Mouse (Mus musculus): Measurements from ENCODE around the gene Gpr63. TPM values are rescaled to one million over a fixed set of nuclear protein-coding genes. Genes with fewer than 3 reads are reported as not detected.
"Not testable (repeated sequence)": the region's sequence is repeated elsewhere in the genome, so short reads cannot be mapped to it uniquely, and the experiment has no call there.

Gpr63 gene
- polyA plus RNA-seq, 1 experiment from 2014 or later: 2.4 TPM

DNA sequence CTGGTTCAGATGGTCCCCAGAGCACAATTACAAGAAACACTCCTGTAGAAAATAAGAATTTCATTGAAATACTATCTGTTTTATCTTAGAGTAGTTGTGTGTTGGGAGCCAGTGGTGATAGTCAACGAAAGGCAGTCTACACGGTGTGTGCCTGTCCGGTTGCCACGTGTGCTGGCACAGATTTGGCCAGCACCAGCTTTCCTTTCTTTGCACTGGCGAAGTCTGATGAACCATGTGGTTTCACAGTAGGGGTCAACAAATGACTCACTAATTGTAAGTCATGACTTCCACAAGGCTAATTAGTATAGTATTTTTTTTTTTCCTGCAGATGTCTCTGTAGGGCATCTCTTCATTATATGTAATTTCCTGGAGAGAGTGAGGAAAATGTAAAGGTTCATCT lies 45.6 kb downstream of the Gpr63 start:
- H3K9ac ChIP-seq: no peak overlapping the region
- no peaks in the 10 kb centered on the region for H3K9me3 ChIP-seq
- no peaks in the 10 kb centered on the region for H3K4me1 ChIP-seq
- no peaks in the 10 kb centered on the region for H3K27me3 ChIP-seq
- no peak for ATAC-seq (ENCODE audit: insufficient number of reproducible peaks, insufficient read depth, low FRiP score, low TSS enrichment, low read depth)
- H3K36me3 ChIP-seq: peaks cover 20% of the 10 kb centered on the region
- no peak overlapping the region for H3K27ac ChIP-seq
- H3K4me2 ChIP-seq: no peak overlapping the region
- WGBS: 72% methylated on average over 5 of the region's 5 CpGs
- no peak overlapping the region for H3K4me3 ChIP-seq

DNA sequence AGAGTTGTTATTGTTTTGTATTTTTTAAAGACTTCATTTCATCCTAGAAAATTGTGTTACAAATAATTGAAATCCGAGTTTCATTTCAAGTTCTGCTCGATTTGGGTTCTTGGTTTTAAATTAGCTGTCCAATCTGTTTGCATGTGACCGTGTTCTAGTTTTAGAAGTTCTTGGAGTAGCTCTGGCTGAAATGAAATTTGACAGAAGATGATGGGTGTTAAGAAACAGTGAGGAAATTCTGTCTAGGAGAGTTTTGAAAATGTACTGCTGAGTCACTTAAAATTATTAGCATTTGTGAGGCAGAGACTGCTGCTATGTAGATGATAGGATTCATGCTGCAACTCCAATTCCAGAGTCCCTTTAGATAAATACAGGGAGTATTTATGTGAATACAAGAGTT lies 46.5 kb downstream of the Gpr63 start:
- H3K4me2 ChIP-seq: no peak overlapping the region
- no peak overlapping the region for H3K27ac ChIP-seq
- H3K36me3 ChIP-seq: peaks cover 11% of the 10 kb centered on the region
- 86% methylated on average over 3 of the region's 3 CpGs for WGBS
- no peak overlapping the region for H3K4me3 ChIP-seq
- H3K9me3 ChIP-seq: no peaks in the 10 kb centered on the region
- H3K27me3 ChIP-seq: no peaks in the 10 kb centered on the region
- no peaks in the 10 kb centered on the region for H3K4me1 ChIP-seq
- ATAC-seq (ENCODE audit: insufficient number of reproducible peaks, insufficient read depth, low FRiP score, low TSS enrichment, low read depth): no peak
- H3K9ac ChIP-seq: no peak overlapping the region

DNA sequence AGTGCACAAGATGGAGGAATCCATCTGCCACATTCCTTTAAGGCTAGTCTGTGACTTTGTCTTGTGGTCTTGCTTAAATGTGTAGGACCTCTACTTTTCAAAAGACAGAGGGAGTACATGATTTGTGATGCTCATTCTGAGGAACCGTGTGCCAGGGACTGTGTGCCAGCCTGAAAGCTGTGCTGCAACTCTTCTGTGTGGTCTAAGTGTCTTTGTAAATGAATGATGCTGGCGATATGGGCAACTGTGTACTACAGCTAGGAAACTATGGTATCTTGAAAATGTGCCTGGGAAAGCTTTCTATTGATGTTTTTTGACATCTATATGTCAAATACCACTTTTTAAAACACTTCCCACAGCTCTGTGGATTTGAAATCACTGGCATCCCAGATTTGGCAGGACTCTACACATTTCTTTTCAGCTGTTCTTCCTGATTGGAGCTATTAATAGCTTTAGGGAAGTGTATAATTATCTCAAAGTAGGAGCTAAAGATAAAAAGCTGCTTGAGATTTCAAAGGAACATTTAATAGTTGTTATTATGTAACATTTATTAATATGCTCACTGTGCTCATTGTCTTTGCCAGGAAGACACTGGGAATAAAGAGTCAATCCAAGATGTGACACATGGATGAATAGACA lies 48.9 kb downstream of the Gpr63 start:
- no peak overlapping the region for H3K4me2 ChIP-seq
- H3K27me3 ChIP-seq: no peaks in the 10 kb centered on the region
- H3K4me3 ChIP-seq: no peak overlapping the region
- H3K9ac ChIP-seq: no peak overlapping the region
- 83% methylated on average over 2 of the region's 2 CpGs for WGBS
- H3K27ac ChIP-seq: no peak overlapping the region
- H3K36me3 ChIP-seq: no peaks in the 10 kb centered on the region
- H3K4me1 ChIP-seq: no peaks in the 10 kb centered on the region
- ATAC-seq (ENCODE audit: insufficient number of reproducible peaks, insufficient read depth, low FRiP score, low TSS enrichment, low read depth): no peak
- no peaks in the 10 kb centered on the region for H3K9me3 ChIP-seq

GRCm38 (mm10) chr4:25028252-25028651 lies 62.0 kb downstream of the Gpr63 start:
- ATAC-seq (ENCODE audit: insufficient number of reproducible peaks, insufficient read depth, low FRiP score, low TSS enrichment, low read depth): no peak
- no peaks in the 10 kb centered on the region for H3K4me1 ChIP-seq
- H3K27ac ChIP-seq: no peak overlapping the region
- H3K9ac ChIP-seq: no peak overlapping the region
- H3K4me3 ChIP-seq: no peak overlapping the region
- 73% methylated on average over 2 of the region's 2 CpGs for WGBS
- no peaks in the 10 kb centered on the region for H3K27me3 ChIP-seq
- H3K4me2 ChIP-seq: no peak overlapping the region
- H3K9me3 ChIP-seq: no peaks in the 10 kb centered on the region
- H3K36me3 ChIP-seq: no peaks in the 10 kb centered on the region

- H3K36me3 ChIP-seq: no peaks in the 10 kb centered on the region
- ATAC-seq (ENCODE audit: insufficient number of reproducible peaks, insufficient read depth, low FRiP score, low TSS enrichment, low read depth): no peak
- no peaks in the 10 kb centered on the region for H3K4me1 ChIP-seq
- H3K9ac ChIP-seq: no peak overlapping the region
- H3K27me3 ChIP-seq: no peaks in the 10 kb centered on the region
- no peak overlapping the region for H3K27ac ChIP-seq
- H3K4me3 ChIP-seq: no peak overlapping the region
- no peak overlapping the region for H3K4me2 ChIP-seq
- WGBS: 59% methylated on average over 1 of the region's 1 CpGs
- H3K9me3 ChIP-seq: no peaks in the 10 kb centered on the region
Measured at GRCm38 (mm10) chr4:25028752-25029151, 62.5 kb downstream of the Gpr63 start.

GRCm38 (mm10) chr4:25029875-25030274 lies 63.7 kb downstream of the Gpr63 start:
- no peaks in the 10 kb centered on the region for H3K27me3 ChIP-seq
- H3K4me1 ChIP-seq: no peaks in the 10 kb centered on the region
- no peaks in the 10 kb centered on the region for H3K36me3 ChIP-seq
- H3K4me2 ChIP-seq: no peak overlapping the region
- 83% methylated on average over 4 of the region's 4 CpGs for WGBS
- H3K27ac ChIP-seq: no peak overlapping the region
- H3K4me3 ChIP-seq: no peak overlapping the region
- no peaks in the 10 kb centered on the region for H3K9me3 ChIP-seq
- no peak for ATAC-seq (ENCODE audit: insufficient number of reproducible peaks, insufficient read depth, low FRiP score, low TSS enrichment, low read depth)
- no peak overlapping the region for H3K9ac ChIP-seq

GRCm38 (mm10) chr4:25035158-25035791 lies 69.1 kb downstream of the Gpr63 start:
- 18% methylated on average over 6 of the region's 6 CpGs for WGBS
- no peaks in the 10 kb centered on the region for H3K36me3 ChIP-seq
- H3K27ac ChIP-seq: no peak overlapping the region
- peaks cover 5% of the 10 kb centered on the region for H3K4me1 ChIP-seq
- H3K9ac ChIP-seq: no peak overlapping the region
- no peaks in the 10 kb centered on the region for H3K9me3 ChIP-seq
- no peaks in the 10 kb centered on the region for H3K27me3 ChIP-seq
- ATAC-seq (ENCODE audit: insufficient number of reproducible peaks, insufficient read depth, low FRiP score, low TSS enrichment, low read depth): 0 out of 2 replicates have a peak, but pooled peaks have one; percentile 52
- H3K4me3 ChIP-seq: no peak overlapping the region
- H3K4me2 ChIP-seq: no peak overlapping the region

GRCm38 (mm10) chr4:25035806-25036205 lies 69.6 kb downstream of the Gpr63 start:
- 31% methylated on average over 2 of the region's 2 CpGs for WGBS
- Histone ChIP-seq H3K9me3 (no peaks in the 10 kb centered on the region), H3K36me3 (no peaks in the 10 kb centered on the region), H3K9ac (no peak overlapping the region), H3K27me3 (no peaks in the 10 kb centered on the region), H3K4me2 (peak overlapping the region; percentile 34), H3K4me3 (no peak overlapping the region), H3K4me1 (peaks cover 5% of the 10 kb centered on the region), H3K27ac (0 out of 2 replicates have a peak overlapping the region, but pooled peaks have one; percentile 19)
- no peak for ATAC-seq (ENCODE audit: insufficient number of reproducible peaks, insufficient read depth, low FRiP score, low TSS enrichment, low read depth)

- no peaks in the 10 kb centered on the region for H3K9me3 ChIP-seq
- no peak overlapping the region for H3K9ac ChIP-seq
- H3K36me3 ChIP-seq: no peaks in the 10 kb centered on the region
- H3K4me1 ChIP-seq: peaks cover 5% of the 10 kb centered on the region
- no peaks in the 10 kb centered on the region for H3K27me3 ChIP-seq
- ATAC-seq (ENCODE audit: insufficient number of reproducible peaks, insufficient read depth, low FRiP score, low TSS enrichment, low read depth): no peak
- 74% methylated on average over 2 of the region's 2 CpGs for WGBS
- H3K4me2 ChIP-seq: no peak overlapping the region
- H3K4me3 ChIP-seq: no peak overlapping the region
- no peak overlapping the region for H3K27ac ChIP-seq
Measured at GRCm38 (mm10) chr4:25037260-25037659, 71.1 kb downstream of the Gpr63 start.

GRCm38 (mm10) chr4:25055541-25055940 lies 89.3 kb downstream of the Gpr63 start:
- H3K9me3 ChIP-seq; H3K4me1 ChIP-seq; H3K27ac ChIP-seq; ATAC-seq (ENCODE audit: insufficient number of reproducible peaks, insufficient read depth, low FRiP score, low TSS enrichment, low read depth); H3K9ac ChIP-seq; H3K36me3 ChIP-seq; H3K4me3 ChIP-seq; H3K4me2 ChIP-seq; H3K27me3 ChIP-seq: not testable (repeated sequence)
- WGBS: 76% methylated on average over 1 of the region's 1 CpGs
